Mouse (Mus musculus) midbrain, embryonic 16.5 days (tissue): ENCODE results near the gene Gm28372. TPM values are rescaled to one million over a fixed set of nuclear protein-coding genes. Genes with fewer than 3 reads are reported as not detected.
"Not testable (repeated sequence)": the region's sequence is repeated elsewhere in the genome, so short reads cannot be mapped to it uniquely, and the experiment has no call there.

Experiments
- ATAC-seq: fragments of 200-750 bp; cut with Nextera tagmentation; 2 replicates; pipeline ENCODE4 v1.8.0; 2017; ENCODE audit warnings: moderate TSS enrichment
- H3K27ac ChIP-seq: fragments of 300-500 bp; sonication (generic); 2 replicates; pipeline ENCODE4 v1.5.1; 2014; ENCODE audit warnings: mild to moderate bottlenecking, low read length, mixed read lengths
- H3K27me3 ChIP-seq: fragments of 300-500 bp; sonication (generic); 2 replicates; pipeline ENCODE4 v1.6.1; 2014; ENCODE audit warnings: low read depth, low read length, mixed read lengths; ENCODE audit not compliant: control insufficient read depth, insufficient read depth
- H3K36me3 ChIP-seq: fragments of 300-500 bp; sonication (generic); 2 replicates; pipeline ENCODE4 v1.6.1; 2014; ENCODE audit warnings: mild to moderate bottlenecking, low read length, moderate library complexity, mixed read lengths; ENCODE audit not compliant: control insufficient read depth, insufficient read depth
- H3K4me1 ChIP-seq: fragments of 300-500 bp; sonication (generic); 2 replicates; pipeline ENCODE4 v1.6.1; 2014; ENCODE audit warnings: mild to moderate bottlenecking, low read length, mixed read lengths; ENCODE audit not compliant: control insufficient read depth, insufficient read depth
- H3K4me2 ChIP-seq: fragments of 300-500 bp; sonication (generic); 2 replicates; pipeline ENCODE4 v1.6.1; 2014; ENCODE audit warnings: mild to moderate bottlenecking, low read length, mixed read lengths
- H3K4me3 ChIP-seq: fragments of 300-500 bp; sonication (generic); 2 replicates; pipeline ENCODE4 v1.5.1; 2014; ENCODE audit warnings: low read depth, mild to moderate bottlenecking, low read length, moderate library complexity, mixed read lengths
- H3K9ac ChIP-seq: fragments of 300-500 bp; sonication (generic); 2 replicates; pipeline ENCODE4 v1.6.1; 2014; ENCODE audit warnings: low read depth, low read length, mixed read lengths
- H3K9me3 ChIP-seq: fragments of 300-500 bp; sonication (generic); replicated peaks from 2 replicates; pipeline ENCODE4 v1.6.1; 2014; ENCODE audit warnings: mild to moderate bottlenecking, low read length, mixed read lengths; ENCODE audit not compliant: control insufficient read depth, poor library complexity, severe bottlenecking
- WGBS: fragments of 180-500 bp; shearing (Covaris S2); extraction: QIAGEN DNeasy Blood & Tissue Kit; methylation state at CpG from one replicate; pipeline ENCODE4 v1.1.7; 2014; 5-methylcytosine and 5-hydroxymethylcytosine counted together
- polyA plus RNA-seq: library from polyadenylated mRNA; unstranded; fragments of >200 nt; fragmentation: Nextera tagmentation; extraction: Ambion mirVana; gene quantifications from 2 replicates; pipeline ENCODE4 v1.2.1, GENCODE M21; 2015

The Gm28372 gene
- 0.14 TPM in 1 of 2 replicates, not detected in the other for polyA plus RNA-seq

DNA sequence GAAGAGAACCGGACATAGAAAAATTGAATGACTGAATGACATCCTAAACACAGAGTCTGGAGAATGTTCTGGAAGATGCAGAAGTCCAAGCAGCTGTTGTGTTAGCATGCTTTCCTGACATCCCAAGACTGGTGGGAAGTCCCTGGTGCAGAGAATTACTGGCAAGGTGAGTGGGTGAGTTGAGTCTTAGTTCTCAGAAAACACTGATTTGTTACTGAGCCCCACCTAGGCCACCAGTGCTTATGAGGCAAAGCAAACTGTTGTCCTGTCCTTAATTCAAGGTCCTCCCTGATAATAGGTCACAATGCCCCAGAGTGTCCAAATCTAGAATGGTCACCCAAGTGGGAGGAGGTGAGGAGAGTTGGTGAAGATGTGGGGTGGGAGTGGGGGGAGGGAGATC is at the start of gene Gm28372, which contains the start of gene 1700020A23Rik:
Gene Gm28372 (plus strand): TSS at position 301 of the 400 bp plus-strand sequence.
Gene 1700020A23Rik (plus strand): TSS at position 321 of the 400 bp plus-strand sequence.
- Histone ChIP-seq H3K27ac (no peak within 1 kb of the TSS), H3K36me3 (no peaks in the 10 kb centered on the region), H3K9me3 (no peaks in the 10 kb centered on the region), H3K27me3 (no peaks in the 10 kb centered on the region), H3K4me1 (no peaks in the 10 kb centered on the region), H3K4me3 (no peak within 1 kb of the TSS), H3K9ac (no peak within 1 kb of the TSS), H3K4me2 (no peak within 1 kb of the TSS)
- no peak for ATAC-seq
- 100% methylated on average over 1 of the region's 1 CpGs for WGBS

DNA sequence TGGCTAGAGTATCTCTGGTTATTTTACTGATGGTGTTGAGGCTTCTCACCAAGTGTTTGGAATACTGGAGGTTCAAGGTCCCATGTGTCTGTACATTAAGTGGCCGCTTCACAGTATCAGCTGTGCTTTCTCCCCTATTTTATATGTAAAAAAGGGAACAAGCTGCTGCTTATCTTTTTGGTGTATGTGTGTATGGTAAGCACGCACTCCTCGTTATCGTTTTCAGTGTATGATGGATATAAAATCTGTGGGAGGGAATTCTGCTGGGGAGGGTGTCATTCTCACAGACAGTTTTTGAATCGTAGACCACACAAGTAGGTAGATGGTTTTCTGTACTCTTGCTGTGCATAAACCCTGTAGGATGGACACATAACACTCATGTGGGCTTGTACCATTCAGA is 47.5 kb upstream of the Gm28372 start:
- Histone ChIP-seq H3K4me2 (no peak overlapping the region), H3K27me3 (peaks cover 32% of the 10 kb centered on the region), H3K4me1 (no peaks in the 10 kb centered on the region), H3K36me3 (no peaks in the 10 kb centered on the region), H3K4me3 (no peak overlapping the region), H3K9ac (no peak overlapping the region), H3K27ac (no peak overlapping the region), H3K9me3 (no peaks in the 10 kb centered on the region)
- ATAC-seq: no peak
- 93% methylated on average over 5 of the region's 5 CpGs for WGBS

DNA sequence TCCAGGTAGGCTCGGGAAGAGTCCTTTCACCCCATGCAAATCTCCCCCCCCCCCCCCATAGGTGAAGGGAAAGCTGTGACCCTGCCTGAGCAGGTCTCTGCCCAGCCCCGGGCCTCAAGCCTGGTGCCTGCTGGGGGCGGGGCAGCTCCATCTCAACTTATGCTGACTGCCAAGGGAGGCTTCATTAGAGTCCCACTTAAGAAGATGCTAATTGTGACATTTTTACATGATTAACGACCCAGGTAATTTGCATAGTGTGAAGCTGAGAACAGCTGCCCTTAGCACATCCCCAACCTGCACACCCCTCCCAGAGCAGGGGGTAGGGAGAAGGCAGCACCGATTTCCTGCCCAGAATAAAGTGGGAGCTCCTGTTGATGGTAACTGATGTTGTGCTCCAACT is 46.2 kb upstream of the Gm28372 start:
- H3K27ac ChIP-seq: no peak overlapping the region
- H3K27me3 ChIP-seq: peaks cover 45% of the 10 kb centered on the region
- no peaks in the 10 kb centered on the region for H3K4me1 ChIP-seq
- H3K36me3 ChIP-seq: no peaks in the 10 kb centered on the region
- no peak overlapping the region for H3K9ac ChIP-seq
- H3K4me3 ChIP-seq: no peak overlapping the region
- WGBS: 30% methylated on average over 5 of the region's 5 CpGs
- H3K4me2 ChIP-seq: no peak overlapping the region
- no peak for ATAC-seq
- no peaks in the 10 kb centered on the region for H3K9me3 ChIP-seq

- Histone ChIP-seq H3K27me3 (peaks cover 46% of the 10 kb centered on the region), H3K27ac (no peak overlapping the region), H3K9ac (no peak overlapping the region; the same call in 1 of the 2 replicates), H3K4me3 (no peak overlapping the region), H3K4me2 (no peak overlapping the region), H3K4me1 (no peaks in the 10 kb centered on the region; the same call in 1 of the 2 replicates), H3K9me3 (no peaks in the 10 kb centered on the region), H3K36me3 (no peaks in the 10 kb centered on the region)
- ATAC-seq: 0 out of 2 replicates have a peak, but pooled peaks have one; percentile 43
- WGBS: 4% methylated on average over 13 of the region's 14 CpGs
These were observed 42.5 kb upstream of the Gm28372 start for GRCm38 (mm10) chr2:130362511-130363026.

- Histone ChIP-seq H3K9me3 (no peaks in the 10 kb centered on the region), H3K27me3 (peaks cover 35% of the 10 kb centered on the region), H3K27ac (no peak overlapping the region), H3K4me1 (no peaks in the 10 kb centered on the region; the same call in 1 of the 2 replicates), H3K36me3 (no peaks in the 10 kb centered on the region), H3K4me3 (peak overlapping the region; percentile 33), H3K4me2 (peak overlapping the region; percentile 52), H3K9ac (peak overlapping the region; percentile 40; the same call in 1 of the 2 replicates)
- 9% methylated on average over 30 of the region's 30 CpGs for WGBS
- ATAC-seq: peak; percentile 36; the same call in 1 of the 2 replicates
These were observed 39.6 kb upstream of the Gm28372 start for GRCm38 (mm10) chr2:130365211-130366094.

GRCm38 (mm10) chr2:130367386-130367785 is 37.7 kb upstream of the Gm28372 start:
- H3K4me1 ChIP-seq: no peaks in the 10 kb centered on the region; the same call in 1 of the 2 replicates
- no peak overlapping the region for H3K27ac ChIP-seq
- H3K9me3 ChIP-seq: no peaks in the 10 kb centered on the region
- H3K9ac ChIP-seq: no peak overlapping the region
- peaks cover 16% of the 10 kb centered on the region for H3K27me3 ChIP-seq
- 68% methylated on average over 4 of the region's 4 CpGs for WGBS
- no peaks in the 10 kb centered on the region for H3K36me3 ChIP-seq
- H3K4me3 ChIP-seq: no peak overlapping the region
- no peak overlapping the region for H3K4me2 ChIP-seq
- no peak for ATAC-seq

DNA sequence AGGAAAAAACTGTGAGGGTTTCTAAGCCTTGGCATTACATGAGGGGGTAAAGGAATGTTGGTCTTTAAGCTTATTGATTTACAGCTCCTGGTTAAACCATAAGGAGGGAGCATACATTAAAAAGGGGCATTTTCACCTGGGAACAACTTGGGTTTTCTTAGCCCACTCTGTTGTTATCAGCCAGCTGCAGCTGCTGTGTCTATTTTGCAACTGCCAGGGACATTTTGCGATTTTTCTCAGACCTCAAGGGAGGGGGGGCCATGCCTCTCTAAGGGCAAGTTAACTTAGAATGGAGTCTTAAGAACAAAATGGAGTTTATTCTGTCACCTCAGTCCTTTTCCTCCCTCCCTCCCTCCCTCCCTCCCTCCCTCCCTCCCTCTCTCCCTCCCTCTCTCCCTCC is 32.0 kb upstream of the Gm28372 start:
- ATAC-seq, H3K9ac ChIP-seq, H3K27me3 ChIP-seq, H3K27ac ChIP-seq, H3K9me3 ChIP-seq, H3K4me1 ChIP-seq, H3K36me3 ChIP-seq, H3K4me3 ChIP-seq, H3K4me2 ChIP-seq: not testable (repeated sequence)
- 44% methylated on average over 1 of the region's 1 CpGs for WGBS

GRCm38 (mm10) chr2:130374951-130375350 is 30.1 kb upstream of the Gm28372 start:
- WGBS: 81% methylated on average over 4 of the region's 4 CpGs
- Histone ChIP-seq H3K4me1 (no peaks in the 10 kb centered on the region), H3K4me3 (no peak overlapping the region), H3K27me3 (no peaks in the 10 kb centered on the region), H3K27ac (no peak overlapping the region), H3K36me3 (no peaks in the 10 kb centered on the region), H3K4me2 (no peak overlapping the region), H3K9ac (no peak overlapping the region), H3K9me3 (no peaks in the 10 kb centered on the region)
- no peak for ATAC-seq

DNA sequence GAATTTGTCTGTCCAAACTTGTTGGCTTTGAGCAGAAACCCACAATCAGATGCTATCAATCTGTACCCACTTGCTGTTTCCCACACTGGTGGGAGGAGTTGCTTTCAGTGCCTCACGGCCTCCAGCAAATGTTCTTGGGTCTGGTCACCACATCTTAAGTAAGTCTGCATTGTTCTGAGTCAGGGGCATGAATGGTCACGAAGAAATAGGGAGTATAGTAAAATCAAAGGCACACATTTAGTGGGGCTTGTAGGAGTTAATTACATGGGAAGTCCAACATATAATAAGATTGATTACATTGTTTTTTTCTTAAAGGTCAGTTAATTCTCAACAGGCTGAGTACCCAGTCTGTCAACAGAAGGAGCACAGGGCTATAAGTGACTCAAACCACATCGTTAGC is 21.8 kb upstream of the Gm28372 start:
- Histone ChIP-seq H3K36me3 (no peaks in the 10 kb centered on the region), H3K27me3 (no peaks in the 10 kb centered on the region), H3K27ac (no peak overlapping the region), H3K9ac (no peak overlapping the region), H3K9me3 (no peaks in the 10 kb centered on the region), H3K4me1 (no peaks in the 10 kb centered on the region), H3K4me2 (no peak overlapping the region), H3K4me3 (no peak overlapping the region)
- 46% methylated on average over 3 of the region's 3 CpGs for WGBS
- no peak for ATAC-seq
